Mouse (Mus musculus): ENCODE data around the gene Kazald1. TPM values are rescaled to one million over a fixed set of nuclear protein-coding genes. Genes with fewer than 3 reads are reported as not detected.

Gene Kazald1
- total and polyA plus RNA-seq, 3 experiments: 0.27 to 1.2 (median 0.44) TPM

GRCm38 (mm10) chr19:45105591-45105990, 30.6 kb downstream of the Kazald1 start:
- TF ChIP-seq POLR2AphosphoS2 (IDR thresholded peaks at IDR 0.05; ENCODE audit: low read depth, low read length) (no peak), UBTF (IDR thresholded peaks at IDR 0.05; ENCODE audit: low read depth, low read length) (no peak), E2F4 (IDR thresholded peaks at IDR 0.05; ENCODE audit: insufficient replicate concordance, low read depth, low read length) (no peak), CHD1 (IDR thresholded peaks at IDR 0.05; ENCODE audit: low read depth, low read length) (no peak), MXI1 (IDR thresholded peaks at IDR 0.05; ENCODE audit: low read depth, low read length) (no peak), CTCF (conservative IDR thresholded peaks at IDR 0.05 in 1 of 2, IDR thresholded peaks at IDR 0.05 in 1 of 2; ENCODE audit: low read depth in 2 of 2, low read length in 2 of 2) (no peak), CHD2 (IDR thresholded peaks at IDR 0.05; ENCODE audit: low read length) (no peak), EP300 (IDR thresholded peaks at IDR 0.05; ENCODE audit: low read length) (no peak), GABPA (IDR thresholded peaks at IDR 0.05; ENCODE audit: insufficient replicate concordance, low read depth, low read length) (no peak)
- peaks cover 86% of the 10 kb centered on the region for H3K27me3 ChIP-seq (replicated peaks)
- dilution Hi-C loops (cut with MboI; ENCODE audit: extremely low pct_ligation_motif_present, extremely low pct_unique_long_range_greater_than_20kb, low sequenced_read_pairs) (no loop called here), in situ Hi-C loops (cut with MboI; ENCODE audit: low pct_ligation_motif_present, low pct_unique_long_range_greater_than_20kb, low sequenced_read_pairs) (no loop called here)
- no peaks in the 10 kb centered on the region for H3K36me3 ChIP-seq (replicated peaks in 1 of 2; ENCODE audit: control insufficient read depth in 1 of 2, insufficient read depth in 1 of 2, low read length in 1 of 2)
- peaks cover 2% of the 10 kb centered on the region for H3K9me3 ChIP-seq (replicated peaks; ENCODE audit: low read length)
- no peaks in the 10 kb centered on the region for H3K4me1 ChIP-seq (ENCODE audit: control insufficient read depth in 1 of 2, insufficient read depth in 2 of 2)
- H3K4me3 ChIP-seq (replicated peaks in 1 of 3; ENCODE audit: low read depth in 2 of 3, low read length in 2 of 3, poor library complexity in 1 of 3): no peak overlapping the region
- DNase-seq (ENCODE audit: extremely low read depth): no peak
- H3K79me2 ChIP-seq (replicated peaks; ENCODE audit: control insufficient read depth, extremely low read depth, insufficient read depth, poor library complexity, severe bottlenecking): no peaks in the 10 kb centered on the region
- H3K9ac ChIP-seq (ENCODE audit: insufficient read depth, low read depth): no peak overlapping the region
- no peak overlapping the region for H3K4me2 ChIP-seq (ENCODE audit: insufficient read depth, low read depth, poor library complexity, severe bottlenecking)
- H3K27ac ChIP-seq (ENCODE audit: insufficient read depth, low read depth): no peak overlapping the region

GRCm38 (mm10) chr19:45106689-45107088, 31.6 kb downstream of the Kazald1 start:
- H3K27me3 ChIP-seq (replicated peaks): peaks cover 84% of the 10 kb centered on the region
- H3K4me3 ChIP-seq (replicated peaks in 1 of 3; ENCODE audit: low read depth in 2 of 3, low read length in 2 of 3, poor library complexity in 1 of 3): no peak overlapping the region
- DNase-seq (ENCODE audit: extremely low read depth): no peak
- no peaks in the 10 kb centered on the region for H3K36me3 ChIP-seq (replicated peaks in 1 of 2; ENCODE audit: control insufficient read depth in 1 of 2, insufficient read depth in 1 of 2, low read length in 1 of 2)
- dilution Hi-C loops (cut with MboI; ENCODE audit: extremely low pct_ligation_motif_present, extremely low pct_unique_long_range_greater_than_20kb, low sequenced_read_pairs): no loop called here
- no peak overlapping the region for H3K9ac ChIP-seq (ENCODE audit: insufficient read depth, low read depth)
- no peaks in the 10 kb centered on the region for H3K4me1 ChIP-seq (ENCODE audit: control insufficient read depth in 1 of 2, insufficient read depth in 2 of 2)
- peaks cover 2% of the 10 kb centered on the region for H3K9me3 ChIP-seq (replicated peaks; ENCODE audit: low read length)
- H3K79me2 ChIP-seq (replicated peaks; ENCODE audit: control insufficient read depth, extremely low read depth, insufficient read depth, poor library complexity, severe bottlenecking): no peaks in the 10 kb centered on the region
- no peak overlapping the region for H3K4me2 ChIP-seq (ENCODE audit: insufficient read depth, low read depth, poor library complexity, severe bottlenecking)
- TF ChIP-seq PAX5 (IDR thresholded peaks at IDR 0.05; ENCODE audit: low read length) (no peak), MEF2A (IDR thresholded peaks at IDR 0.05; ENCODE audit: borderline replicate concordance, low read depth, low read length) (no peak), EP300 (IDR thresholded peaks at IDR 0.05; ENCODE audit: low read length) (no peak), SIN3A (IDR thresholded peaks at IDR 0.05; ENCODE audit: low read length) (no peak), RAD21 (IDR thresholded peaks at IDR 0.05; ENCODE audit: low read depth, low read length) (no peak), CTCF (conservative IDR thresholded peaks at IDR 0.05 in 1 of 2, IDR thresholded peaks at IDR 0.05 in 1 of 2; ENCODE audit: low read depth in 2 of 2, low read length in 2 of 2) (no peak)
- H3K27ac ChIP-seq (ENCODE audit: insufficient read depth, low read depth): no peak overlapping the region
- in situ Hi-C loops (cut with MboI; ENCODE audit: low pct_ligation_motif_present, low pct_unique_long_range_greater_than_20kb, low sequenced_read_pairs): no loop called here

GRCm38 (mm10) chr19:45110681-45111080, 35.6 kb downstream of the Kazald1 start:
- no peak for TF ChIP-seq JUN (IDR thresholded peaks at IDR 0.05; ENCODE audit: insufficient read depth, low read depth, low read length)
- no peak for TF ChIP-seq ETS1 (conservative IDR thresholded peaks at IDR 0.05; ENCODE audit: low read depth, low read length)
- no peak for TF ChIP-seq ZC3H11A (IDR thresholded peaks at IDR 0.05; ENCODE audit: low read depth, low read length)
- TF ChIP-seq MEF2A (IDR thresholded peaks at IDR 0.05; ENCODE audit: borderline replicate concordance, low read depth, low read length): no peak
- no peak for TF ChIP-seq CTCF (conservative IDR thresholded peaks at IDR 0.05 in 1 of 2, IDR thresholded peaks at IDR 0.05 in 1 of 2; ENCODE audit: low read depth in 2 of 2, low read length in 2 of 2)
- no peak for TF ChIP-seq MAFK (IDR thresholded peaks at IDR 0.05; ENCODE audit: insufficient replicate concordance, low read length)
- TF ChIP-seq JUND (conservative IDR thresholded peaks at IDR 0.05; ENCODE audit: low read depth, low read length): no peak
- TF ChIP-seq ZMIZ1 (IDR thresholded peaks at IDR 0.05; ENCODE audit: low read depth, low read length): no peak
- no peak for TF ChIP-seq NRF1 (IDR thresholded peaks at IDR 0.05; ENCODE audit: low read depth, low read length)
- no peak for TF ChIP-seq RCOR1 (conservative IDR thresholded peaks at IDR 0.05; ENCODE audit: low read depth, low read length)
- no peak for TF ChIP-seq POLR2AphosphoS2 (IDR thresholded peaks at IDR 0.05; ENCODE audit: low read depth, low read length)
- no peak for TF ChIP-seq SMC3 (IDR thresholded peaks at IDR 0.05; ENCODE audit: low read depth, low read length)
- TF ChIP-seq TCF12 (IDR thresholded peaks at IDR 0.05; ENCODE audit: low read depth, low read length): no peak
- no peak for TF ChIP-seq SIN3A (IDR thresholded peaks at IDR 0.05; ENCODE audit: low read length)
- no peak for TF ChIP-seq NELFE (IDR thresholded peaks at IDR 0.05; ENCODE audit: low read depth, low read length)
- Histone ChIP-seq H3K9ac (ENCODE audit: insufficient read depth, low read depth) (no peak overlapping the region), H3K27me3 (replicated peaks) (peaks cover 71% of the 10 kb centered on the region), H3K4me2 (ENCODE audit: insufficient read depth, low read depth, poor library complexity, severe bottlenecking) (no peak overlapping the region), H3K4me3 (replicated peaks in 1 of 3; ENCODE audit: low read depth in 2 of 3, low read length in 2 of 3, poor library complexity in 1 of 3) (no peak overlapping the region), H3K9me3 (replicated peaks; ENCODE audit: low read length) (peaks cover 5% of the 10 kb centered on the region), H3K27ac (ENCODE audit: insufficient read depth, low read depth) (no peak overlapping the region), H3K36me3 (replicated peaks in 1 of 2; ENCODE audit: control insufficient read depth in 1 of 2, insufficient read depth in 1 of 2, low read length in 1 of 2) (no peaks in the 10 kb centered on the region), H3K79me2 (replicated peaks; ENCODE audit: control insufficient read depth, extremely low read depth, insufficient read depth, poor library complexity, severe bottlenecking) (no peaks in the 10 kb centered on the region), H3K4me1 (ENCODE audit: control insufficient read depth in 1 of 2, insufficient read depth in 2 of 2) (no peaks in the 10 kb centered on the region)
- no peak for DNase-seq (ENCODE audit: extremely low read depth)
- in situ Hi-C loops (cut with MboI; ENCODE audit: low pct_ligation_motif_present, low pct_unique_long_range_greater_than_20kb, low sequenced_read_pairs) (no loop called here), dilution Hi-C loops (cut with MboI; ENCODE audit: extremely low pct_ligation_motif_present, extremely low pct_unique_long_range_greater_than_20kb, low sequenced_read_pairs) (no loop called here)

Measured in CH12.LX (cell line).